Mouse (Mus musculus) embryonic facial prominence, embryonic 14.5 days (tissue): Measurements from ENCODE around the gene Hacd4. TPM values are rescaled to one million over a fixed set of nuclear protein-coding genes. Genes with fewer than 3 reads are reported as not detected.

Experiments used
- ATAC-seq: fragments of 200-750 bp; cut with Nextera tagmentation; 2 replicates; pipeline ENCODE4 v1.8.0; 2017; ENCODE audit warnings: low read depth, moderate number of reproducible peaks, moderate TSS enrichment
- DNase-seq: peaks from one replicate; pipeline ENCODE4 v3.0.0-alpha.2; 2015; ENCODE audit warnings: low spot score
- H3K27ac ChIP-seq: fragments of 300-500 bp; sonication (generic); replicated peaks from 2 replicates; pipeline ENCODE4 v1.5.1; 2014; ENCODE audit warnings: low read depth, mild to moderate bottlenecking, low read length, moderate library complexity
- H3K27me3 ChIP-seq: fragments of 300-500 bp; sonication (generic); replicated peaks from 2 replicates; pipeline ENCODE4 v1.6.1; 2014; ENCODE audit warnings: low read length; ENCODE audit not compliant: control insufficient read depth, insufficient read depth
- H3K36me3 ChIP-seq: fragments of 300-500 bp; sonication (generic); 2 replicates; pipeline ENCODE4 v1.6.1; 2014; ENCODE audit warnings: low read length, mixed read lengths; ENCODE audit not compliant: control insufficient read depth, insufficient read depth
- H3K4me1 ChIP-seq: fragments of 300-500 bp; sonication (generic); 2 replicates; pipeline ENCODE4 v1.6.1; 2014; ENCODE audit warnings: antibody characterized with exemption, low read length; ENCODE audit not compliant: control insufficient read depth, insufficient read depth
- H3K4me2 ChIP-seq: fragments of 300-500 bp; sonication (generic); 2 replicates; pipeline ENCODE4 v1.6.1; 2014; ENCODE audit warnings: low read depth, mild to moderate bottlenecking, low read length, moderate library complexity, mixed read lengths
- H3K4me3 ChIP-seq: fragments of 300-500 bp; sonication (generic); 2 replicates; pipeline ENCODE4 v1.5.1; 2014; ENCODE audit warnings: low read depth, mild to moderate bottlenecking, low read length
- H3K9ac ChIP-seq: fragments of 300-500 bp; sonication (generic); 2 replicates; pipeline ENCODE4 v1.6.1; 2014; ENCODE audit warnings: low read depth, mild to moderate bottlenecking, low read length, moderate library complexity, mixed read lengths
- H3K9me3 ChIP-seq: fragments of 300-500 bp; sonication (generic); 2 replicates; pipeline ENCODE4 v1.6.1; 2016; ENCODE audit warnings: low read length; ENCODE audit not compliant: control insufficient read depth
- WGBS: fragments of 180-500 bp; shearing (Covaris S2); extraction: QIAGEN DNeasy Blood & Tissue Kit; methylation state at CpG from one replicate; pipeline ENCODE4 v1.1.7; 2014; 5-methylcytosine and 5-hydroxymethylcytosine counted together
- polyA plus RNA-seq: library from polyadenylated mRNA; unstranded; fragments of >200 nt; fragmentation: Nextera tagmentation; extraction: Ambion mirVana; gene quantifications from 2 replicates; pipeline ENCODE4 v1.2.1, GENCODE M21; 2014

The Hacd4 gene
- polyA plus RNA-seq, 1 experiment from 2014 or later: 11.8 TPM

GRCm38 (mm10) chr4:88464574-88464973 lies 25.8 kb upstream of the Hacd4 start:
- no peak overlapping the region for H3K4me3 ChIP-seq

GRCm38 (mm10) chr4:88462981-88463646 lies 24.4 kb upstream of the Hacd4 start:
- H3K4me1 ChIP-seq: peaks cover 6% of the 10 kb centered on the region; the same call in 1 of the 2 replicates
- no peak overlapping the region for H3K9ac ChIP-seq
- peak overlapping the region; percentile 16; the same call in 1 of the 2 replicates for H3K4me2 ChIP-seq
- peak; percentile 66 for DNase-seq
- H3K4me3 ChIP-seq: no peak overlapping the region
- no peaks in the 10 kb centered on the region for H3K36me3 ChIP-seq
- no peaks in the 10 kb centered on the region for H3K9me3 ChIP-seq
- H3K27me3 ChIP-seq: no peaks in the 10 kb centered on the region
- 52% methylated on average over 8 of the region's 8 CpGs for WGBS
- peak; percentile 75 for ATAC-seq
- no peak overlapping the region for H3K27ac ChIP-seq

More at GRCm38 (mm10) chr4:88464574-88464973, 25.8 kb upstream of the Hacd4 start:
- DNase-seq: no peak
- no peaks in the 10 kb centered on the region for H3K36me3 ChIP-seq
- no peak for ATAC-seq
- 78% methylated on average over 4 of the region's 4 CpGs for WGBS
- H3K9me3 ChIP-seq: no peaks in the 10 kb centered on the region
- H3K27me3 ChIP-seq: no peaks in the 10 kb centered on the region
- H3K27ac ChIP-seq: no peak overlapping the region
- H3K4me2 ChIP-seq: no peak overlapping the region
- peaks cover 6% of the 10 kb centered on the region; the same call in 1 of the 2 replicates for H3K4me1 ChIP-seq
- H3K9ac ChIP-seq: no peak overlapping the region

DNA sequence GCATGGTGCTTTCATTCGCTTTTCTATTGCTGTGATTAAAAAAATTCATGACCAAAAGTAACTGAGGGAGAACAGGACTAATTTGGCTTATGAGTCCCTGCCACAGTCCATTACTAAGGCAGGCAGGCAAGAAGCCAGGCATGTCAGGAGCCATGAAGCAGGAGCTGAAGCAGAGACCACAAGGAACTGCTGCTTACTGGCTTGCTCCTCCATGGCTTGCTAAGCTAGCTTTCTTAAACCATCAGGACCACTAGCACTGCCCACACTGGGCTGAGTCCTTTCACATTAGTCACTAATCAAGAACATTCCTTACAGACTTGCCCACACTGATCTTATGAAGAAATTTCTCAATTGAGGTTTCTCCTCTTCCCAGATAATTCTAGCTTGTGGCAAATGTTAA lies 23.8 kb upstream of the Hacd4 start:
- H3K36me3 ChIP-seq: no peaks in the 10 kb centered on the region
- no peaks in the 10 kb centered on the region for H3K9me3 ChIP-seq
- ATAC-seq (0 out of 2 replicates have a peak, but pooled peaks have one; percentile 55), DNase-seq (peak; percentile 59)
- H3K4me1 ChIP-seq: peaks cover 6% of the 10 kb centered on the region; the same call in 1 of the 2 replicates
- no peak overlapping the region for H3K9ac ChIP-seq
- 68% methylated on average over 1 of the region's 1 CpGs for WGBS
- H3K4me3 ChIP-seq: no peak overlapping the region
- H3K27ac ChIP-seq: 0 out of 2 replicates have a peak overlapping the region, but pooled peaks have one; percentile 21
- no peak overlapping the region for H3K4me2 ChIP-seq
- no peaks in the 10 kb centered on the region for H3K27me3 ChIP-seq

GRCm38 (mm10) chr4:88461315-88461714 lies 22.6 kb upstream of the Hacd4 start:
- H3K27ac ChIP-seq: no peak overlapping the region
- no peaks in the 10 kb centered on the region for H3K36me3 ChIP-seq
- WGBS: 58% methylated on average over 2 of the region's 2 CpGs
- no peaks in the 10 kb centered on the region for H3K9me3 ChIP-seq
- no peaks in the 10 kb centered on the region for H3K27me3 ChIP-seq
- ATAC-seq (no peak), DNase-seq (no peak)
- H3K9ac ChIP-seq: no peak overlapping the region
- H3K4me1 ChIP-seq: peaks cover 6% of the 10 kb centered on the region; the same call in 1 of the 2 replicates
- no peak overlapping the region for H3K4me3 ChIP-seq
- H3K4me2 ChIP-seq: no peak overlapping the region

DNA sequence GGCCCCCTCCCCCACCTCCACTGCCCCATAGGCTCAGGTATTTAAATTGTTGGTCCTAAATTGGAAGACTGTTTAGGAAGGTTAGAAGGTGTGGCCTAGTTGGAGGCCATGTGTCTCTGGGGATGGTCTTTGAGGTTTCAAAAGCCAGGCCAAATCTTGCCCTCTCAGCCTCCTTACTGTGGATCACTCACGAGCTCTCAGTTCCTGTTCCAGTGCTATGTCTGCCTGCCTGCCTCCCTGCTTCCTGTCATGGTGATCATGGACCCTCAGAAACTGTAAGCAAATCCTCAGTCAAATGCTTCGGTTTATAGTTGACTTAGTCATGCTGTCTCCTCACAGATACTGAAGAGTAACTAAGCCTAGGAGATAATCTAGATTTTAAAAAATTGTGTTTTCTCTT lies 19.9 kb upstream of the Hacd4 start:
- Histone ChIP-seq H3K9ac (no peak overlapping the region), H3K4me3 (no peak overlapping the region), H3K4me2 (no peak overlapping the region), H3K27me3 (no peaks in the 10 kb centered on the region), H3K27ac (no peak overlapping the region), H3K9me3 (no peaks in the 10 kb centered on the region), H3K4me1 (peaks cover 6% of the 10 kb centered on the region; the same call in 1 of the 2 replicates), H3K36me3 (no peaks in the 10 kb centered on the region)
- DNase-seq (no peak), ATAC-seq (no peak)
- 63% methylated on average over 2 of the region's 2 CpGs for WGBS

- H3K9ac ChIP-seq: no peak overlapping the region
- 70% methylated on average over 1 of the region's 1 CpGs for WGBS
- no peaks in the 10 kb centered on the region for H3K36me3 ChIP-seq
- no peaks in the 10 kb centered on the region for H3K27me3 ChIP-seq
- H3K4me3 ChIP-seq: no peak overlapping the region
- H3K27ac ChIP-seq: no peak overlapping the region
- no peak for ATAC-seq
- H3K9me3 ChIP-seq: no peaks in the 10 kb centered on the region
- peaks cover 3% of the 10 kb centered on the region; the same call in 1 of the 2 replicates for H3K4me1 ChIP-seq
- H3K4me2 ChIP-seq: no peak overlapping the region
- no peak for DNase-seq
These were observed 19.4 kb upstream of the Hacd4 start for GRCm38 (mm10) chr4:88458093-88458492.

DNA sequence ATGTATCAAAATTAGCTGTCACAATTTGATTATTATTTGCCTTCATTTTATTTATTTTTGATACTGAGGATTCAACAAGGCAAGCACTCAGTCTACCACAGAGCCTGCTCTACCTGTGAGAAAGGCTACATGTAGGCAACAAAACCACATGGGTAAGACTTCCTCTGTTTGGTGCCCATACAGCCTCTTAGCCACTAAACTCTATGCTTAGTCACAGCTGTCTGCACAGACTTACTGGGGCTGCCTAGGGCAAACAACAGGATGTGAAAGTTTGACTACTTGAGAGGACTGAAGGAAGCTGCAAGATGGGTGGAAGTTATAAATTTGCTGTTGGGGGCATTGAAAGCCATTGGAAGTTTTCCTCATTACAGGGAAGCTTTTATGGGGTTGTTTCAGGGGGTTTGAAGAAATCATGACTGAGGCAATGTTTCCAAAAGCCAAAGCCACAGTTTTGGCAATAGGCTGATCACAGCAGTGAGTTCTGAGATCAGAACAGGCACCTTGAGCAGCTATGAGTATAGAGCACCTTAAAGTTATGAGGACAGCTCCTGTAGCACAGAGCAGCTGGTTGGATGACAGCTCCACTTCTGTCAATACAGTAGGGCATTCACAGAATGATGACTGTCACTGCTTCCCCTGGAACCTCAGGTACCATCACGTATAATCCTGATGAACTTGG lies 11.5 kb upstream of the Hacd4 start:
- H3K4me3 ChIP-seq: no peak overlapping the region
- WGBS: 92% methylated on average over 1 of the region's 1 CpGs
- no peaks in the 10 kb centered on the region for H3K27me3 ChIP-seq
- no peaks in the 10 kb centered on the region for H3K9me3 ChIP-seq
- ATAC-seq: no peak
- H3K27ac ChIP-seq: no peak overlapping the region
- no peak for DNase-seq
- no peak overlapping the region for H3K9ac ChIP-seq
- H3K4me2 ChIP-seq: no peak overlapping the region
- no peaks in the 10 kb centered on the region for H3K36me3 ChIP-seq
- H3K4me1 ChIP-seq: no peaks in the 10 kb centered on the region

DNA sequence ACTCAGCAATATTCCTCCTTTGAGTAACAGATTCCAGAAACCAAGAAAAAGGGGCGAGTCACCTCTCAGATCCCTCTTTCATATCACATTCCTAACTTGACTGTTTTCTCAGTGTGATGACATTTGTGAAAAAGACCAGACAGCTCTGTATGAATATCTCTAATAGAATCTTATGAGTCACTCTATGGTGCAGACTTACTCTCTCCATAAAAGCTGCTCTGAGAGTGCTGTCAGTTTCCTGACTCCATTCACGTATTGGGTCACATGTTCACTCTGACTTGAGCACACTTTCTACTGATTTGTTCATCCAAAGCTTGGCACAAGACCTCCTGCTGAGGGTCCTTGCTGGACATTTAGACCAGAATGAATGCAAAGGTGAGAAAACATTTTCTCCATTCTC lies 10.2 kb upstream of the Hacd4 start:
- H3K27me3 ChIP-seq: no peaks in the 10 kb centered on the region
- DNase-seq (no peak), ATAC-seq (no peak)
- 61% methylated on average over 2 of the region's 2 CpGs for WGBS
- no peak overlapping the region for H3K4me2 ChIP-seq
- H3K27ac ChIP-seq: no peak overlapping the region
- no peaks in the 10 kb centered on the region for H3K9me3 ChIP-seq
- H3K36me3 ChIP-seq: no peaks in the 10 kb centered on the region
- H3K9ac ChIP-seq: no peak overlapping the region
- no peaks in the 10 kb centered on the region for H3K4me1 ChIP-seq
- no peak overlapping the region for H3K4me3 ChIP-seq
